Mouse (Mus musculus) cerebellum, adult 8-10 months (tissue): ENCODE data around the gene Sirt5.

Experiments
- DNase-seq: peaks from one replicate; pipeline ENCODE4 v3.0.0; 2022

Sirt5 gene

GRCm38 (mm10) chr13:43374918-43375432 is 9.7 kb downstream of the Sirt5 start:
- no peak for DNase-seq

- DNase-seq, result no peak
Measured at GRCm38 (mm10) chr13:43379989-43380388, 14.7 kb downstream of the Sirt5 start.

GRCm38 (mm10) chr13:43385321-43385720 is 20.0 kb downstream of the Sirt5 start:
- no peak for DNase-seq

DNA sequence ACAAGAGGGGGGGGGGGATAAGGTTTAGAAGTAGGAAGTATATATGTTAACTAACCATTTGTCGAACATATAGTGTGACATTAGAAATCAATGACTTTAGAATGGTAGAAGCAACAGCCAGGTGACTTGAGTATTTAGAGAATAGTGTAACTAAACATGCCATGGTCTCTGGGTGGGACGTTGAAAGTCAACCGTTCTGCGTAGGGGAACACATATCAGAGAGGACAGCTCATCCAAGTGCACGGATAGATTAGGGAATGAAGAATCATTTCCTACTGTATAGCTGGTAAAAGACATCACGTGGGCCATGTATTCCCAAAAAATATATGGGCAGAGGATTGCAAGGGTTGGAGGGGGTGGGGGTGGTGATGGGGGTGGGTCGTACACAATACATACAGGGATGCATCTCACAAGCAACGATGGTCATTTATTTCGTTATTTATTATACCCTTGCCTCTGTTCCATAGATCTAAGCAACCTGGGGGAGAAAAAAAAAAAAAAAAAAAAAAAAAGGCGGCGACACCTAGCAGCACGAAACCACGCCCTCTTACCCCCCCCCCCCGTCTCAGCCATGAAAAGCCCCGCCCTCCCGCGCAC is 32.5 kb downstream of the Sirt5 start:
- DNase-seq, result peak; percentile 20

GRCm38 (mm10) chr13:43398297-43399080 is 33.2 kb downstream of the Sirt5 start, which contains the start of gene Nol7:
Nol7 (plus strand) TSS chr13:43398390.
- DNase-seq, result peak; percentile 98

DNA sequence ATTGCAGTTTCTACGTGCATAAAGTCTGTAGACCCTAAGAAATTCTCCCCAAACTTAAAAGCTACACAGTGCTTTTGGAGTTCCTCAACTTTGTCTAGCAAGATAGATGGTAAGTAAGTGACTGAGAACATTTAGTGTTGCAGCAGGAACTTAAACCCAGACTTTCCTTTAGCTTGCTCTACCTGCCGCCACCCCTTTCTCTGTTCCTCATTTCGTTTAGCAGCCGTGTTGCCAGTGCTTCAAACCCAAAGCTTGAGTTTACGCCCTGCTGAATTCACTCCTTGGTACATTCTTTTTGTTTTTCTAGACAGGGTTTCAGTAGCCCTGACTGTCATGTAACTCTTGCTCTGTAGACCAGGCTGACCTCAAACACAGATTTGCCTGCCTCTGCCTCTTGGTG is 34.3 kb downstream of the Sirt5 start:
- no peak for DNase-seq

DNA sequence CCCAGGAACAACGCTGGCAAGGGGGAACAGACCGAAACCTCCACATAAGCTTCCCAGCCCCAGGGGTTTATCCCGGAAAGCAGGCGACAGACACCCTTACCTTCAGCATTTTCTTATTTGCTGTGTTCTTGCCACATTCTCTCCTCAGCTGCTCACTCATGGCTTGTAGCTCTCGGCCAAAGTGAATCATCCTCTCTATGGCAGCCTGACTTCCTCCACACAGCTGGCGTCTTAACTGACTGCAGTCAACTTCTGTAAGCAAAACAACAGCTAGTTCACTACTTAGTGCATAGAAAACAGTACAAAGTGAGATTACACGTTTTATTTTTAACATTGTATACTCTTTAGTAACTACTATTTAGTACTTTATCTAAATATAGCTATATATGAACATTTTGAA is 47.0 kb downstream of the Sirt5 start:
- DNase-seq, result no peak

DNA sequence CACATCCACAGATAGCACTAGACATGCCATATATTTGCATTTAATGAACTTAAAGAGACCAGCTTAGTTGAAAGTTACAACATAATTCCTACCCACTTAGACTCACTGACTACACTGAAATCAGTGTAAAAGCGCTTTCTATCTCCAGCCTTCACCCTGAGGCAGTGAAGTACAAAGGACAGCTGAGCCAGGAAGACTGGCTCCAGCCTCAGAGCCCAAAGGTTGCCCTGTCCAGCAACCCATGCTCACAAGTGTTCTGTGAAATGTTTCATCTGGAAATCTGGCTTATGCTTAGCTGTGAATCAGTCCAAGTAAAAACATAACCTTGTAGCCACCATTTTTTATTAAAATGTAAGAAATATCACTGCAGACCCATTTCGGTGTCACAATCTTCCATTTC is 48.3 kb downstream of the Sirt5 start:
- no peak for DNase-seq

DNA sequence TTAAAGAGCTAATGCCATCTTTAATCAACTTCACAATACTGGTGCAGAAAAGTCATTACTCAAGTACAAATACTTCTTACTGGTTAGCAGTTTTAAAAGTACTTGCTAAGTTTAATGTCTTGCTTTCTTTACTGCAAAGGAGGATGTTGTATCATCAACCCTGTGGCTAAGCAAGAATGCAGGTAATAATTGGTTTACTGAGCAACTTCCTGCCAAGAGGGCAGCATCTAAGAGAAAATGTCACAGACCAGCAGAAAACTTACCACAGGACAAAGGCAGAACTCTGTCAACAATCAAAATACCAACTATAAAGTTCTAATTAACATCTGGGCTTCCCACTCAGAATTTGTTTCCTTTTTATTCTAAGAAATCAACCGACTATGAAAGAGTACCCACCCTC is 50.0 kb downstream of the Sirt5 start:
- no peak for DNase-seq

GRCm38 (mm10) chr13:43428436-43428835 is 63.1 kb downstream of the Sirt5 start:
- no peak for DNase-seq

GRCm38 (mm10) chr13:43433395-43433794 is 68.1 kb downstream of the Sirt5 start:
- no peak for DNase-seq

- DNase-seq, result no peak
Measured at GRCm38 (mm10) chr13:43440376-43440775, 75.1 kb downstream of the Sirt5 start.

DNA sequence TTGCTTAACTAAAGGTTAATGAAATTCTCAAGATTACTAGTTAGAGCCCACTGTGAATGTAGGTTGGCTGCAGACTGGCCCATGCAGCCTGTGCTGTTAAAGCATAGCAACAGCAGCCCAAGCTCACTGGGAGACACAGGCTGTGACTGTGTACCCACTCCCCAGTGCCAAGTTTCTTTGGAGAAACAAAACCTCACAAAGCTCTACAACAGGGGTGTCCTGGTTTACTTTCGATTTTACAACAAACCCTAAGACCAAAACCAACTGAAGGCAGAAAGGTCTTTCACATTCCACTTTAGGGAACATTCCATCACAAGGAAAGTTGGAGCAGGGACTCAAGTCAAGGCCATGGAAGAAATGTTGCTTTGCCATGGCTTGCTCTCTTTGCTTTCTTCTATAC is 77.3 kb downstream of the Sirt5 start:
- DNase-seq, result no peak

DNA sequence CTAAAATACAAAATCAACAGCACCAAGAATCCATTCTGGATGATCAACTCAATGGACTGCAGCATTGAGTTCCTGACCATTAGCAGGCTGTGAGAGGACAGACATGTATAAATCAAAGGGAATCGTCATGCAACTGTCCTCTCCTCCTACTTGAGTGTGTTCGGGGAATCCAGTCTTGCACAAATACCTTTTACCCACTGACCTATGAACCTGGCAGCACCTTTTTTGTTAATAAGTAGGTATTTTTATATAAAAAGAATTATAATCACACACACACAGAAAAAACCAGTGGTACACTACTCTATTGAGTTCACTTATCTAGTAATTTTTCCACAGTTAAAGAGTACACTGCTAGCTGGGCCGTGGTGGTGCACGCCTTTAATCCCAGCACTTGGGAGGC is 78.4 kb downstream of the Sirt5 start:
- no peak for DNase-seq

GRCm38 (mm10) chr13:43444717-43445116 is 79.4 kb downstream of the Sirt5 start:
- DNase-seq, result no peak
